Mouse (Mus musculus): ENCODE data around the gene Coq8b. TPM values are rescaled to one million over a fixed set of nuclear protein-coding genes. Genes with fewer than 3 reads are reported as not detected.

Gene Coq8b
- polyA plus RNA-seq, 1 experiment from 2014 or later, result 10.2 TPM

MicroRNAs within 50 kb of the gene (microRNA counts, 519-probe panel; counts per million panel counts)
- microRNA mmu-miR-1191, result 209 counts per million, percentile 61 among the panel's probes with 10 or more counts

Small RNA genes within 50 kb of the gene (microRNA-seq; reads per million reads assigned to microRNA genes)
- gene Mir1191, result 3.7 reads per million, percentile 15 among the genes with 10 or more reads in this experiment

Other genes with a start within 250 kb of the Coq8b start
- not detected in 2 replicates for gene Cyp2a12, start 203.9 kb upstream of the Coq8b start, polyA plus RNA-seq (2015; fragmentation: Nextera tagmentation; extraction: Ambion mirVana)
- not detected in 2 replicates for gene Cyp2f2, start 113.1 kb upstream of the Coq8b start, polyA plus RNA-seq (2015; fragmentation: Nextera tagmentation; extraction: Ambion mirVana)
- 0.12 TPM in 1 of 2 replicates, not detected in the other for gene Cyp2t4, start 79.3 kb upstream of the Coq8b start, polyA plus RNA-seq (2015; fragmentation: Nextera tagmentation; extraction: Ambion mirVana)
- 48.1 and 52.7 TPM in 2 replicates for gene Egln2, start 66.2 kb upstream of the Coq8b start, polyA plus RNA-seq (2015; fragmentation: Nextera tagmentation; extraction: Ambion mirVana)
- 48.6 and 48.8 TPM in 2 replicates for gene Rab4b, start 54.1 kb upstream of the Coq8b start, polyA plus RNA-seq (2015; fragmentation: Nextera tagmentation; extraction: Ambion mirVana)
- 0.31 TPM in 1 of 2 replicates, not detected in the other for gene Gm21983, start 51.9 kb upstream of the Coq8b start, polyA plus RNA-seq (2015; fragmentation: Nextera tagmentation; extraction: Ambion mirVana)
- gene Mia, start 51.9 kb upstream of the Coq8b start, polyA plus RNA-seq (2015; fragmentation: Nextera tagmentation; extraction: Ambion mirVana), result 4.3 and 4.8 TPM in 2 replicates
- gene BC024978, start 37.2 kb upstream of the Coq8b start, polyA plus RNA-seq (2015; fragmentation: Nextera tagmentation; extraction: Ambion mirVana), result 2.9 and 3.1 TPM in 2 replicates
- gene Snrpa, start 36.8 kb upstream of the Coq8b start, polyA plus RNA-seq (2015; fragmentation: Nextera tagmentation; extraction: Ambion mirVana), result 158 TPM in 2 replicates
- gene Itpkc, start 4.4 kb upstream of the Coq8b start, polyA plus RNA-seq (2015; fragmentation: Nextera tagmentation; extraction: Ambion mirVana), result 2.3 and 3.3 TPM in 2 replicates
- gene Numbl, start 25.4 kb downstream of the Coq8b start, polyA plus RNA-seq (2015; fragmentation: Nextera tagmentation; extraction: Ambion mirVana), result 8.3 and 8.8 TPM in 2 replicates
- gene Ltbp4, start 104.7 kb downstream of the Coq8b start, polyA plus RNA-seq (2015; fragmentation: Nextera tagmentation; extraction: Ambion mirVana), result 51.3 and 53.3 TPM in 2 replicates
- 28.8 and 32.2 TPM in 2 replicates for gene Shkbp1, start 123.0 kb downstream of the Coq8b start, polyA plus RNA-seq (2015; fragmentation: Nextera tagmentation; extraction: Ambion mirVana)
- gene Gm20479, start 124.4 kb downstream of the Coq8b start, polyA plus RNA-seq (2015; fragmentation: Nextera tagmentation; extraction: Ambion mirVana), result 0.83 and 0.90 TPM in 2 replicates
- gene Sptbn4, start 214.7 kb downstream of the Coq8b start, polyA plus RNA-seq (2015; fragmentation: Nextera tagmentation; extraction: Ambion mirVana), result 0.13 and 0.23 TPM in 2 replicates
- gene Blvrb, start 215.0 kb downstream of the Coq8b start, polyA plus RNA-seq (2015; fragmentation: Nextera tagmentation; extraction: Ambion mirVana), result 84.7 and 89.0 TPM in 2 replicates
- 21.1 and 23.2 TPM in 2 replicates for gene Sertad3, start 240.7 kb downstream of the Coq8b start, polyA plus RNA-seq (2015; fragmentation: Nextera tagmentation; extraction: Ambion mirVana)